ENCODE assay signal across 10 mouse cellular contexts in genomic region chrX:75046921-75047635, GRCm38 (mm10). TPM values are rescaled to one million over a fixed set of nuclear protein-coding genes. Genes with fewer than 3 reads are reported as not detected.
DNase-seq lines count a peak whose midpoint lies in the region; ATAC-seq and TF ChIP-seq lines count a peak whose summit lies in the region.
"Had no signal": no experiment of that assay in that cellular context is flagged by ENCODE, and none has a peak within 500 bp of the region (broad histone marks: within the 10 kb centered on the region; RNA-seq: fewer than 3 reads in every experiment).

No protein-coding gene starts in this region.

- TF ChIP-seq EP300 in stomach, postnatal 0 days (optimal IDR thresholded peaks at IDR 0.05), result no peak

- H3K9me3 ChIP-seq in stomach, postnatal 0 days (ENCODE audit: control insufficient read depth, low read length), result no peaks in the 10 kb centered on the region
- H3K9me3 ChIP-seq: neural tube, embryonic 12.5 days had no signal

- no peak overlapping the region for H3K27ac ChIP-seq in stomach, postnatal 0 days (replicated peaks)
- H3K27ac ChIP-seq: neural tube, embryonic 12.5 days had no signal

- H3K9ac ChIP-seq in stomach, postnatal 0 days (ENCODE audit: low read length), result no peak overlapping the region
- H3K9ac ChIP-seq: neural tube, embryonic 12.5 days had no signal

- TF ChIP-seq CTCF in stomach, postnatal 0 days (IDR thresholded peaks at IDR 0.05; ENCODE audit: low read depth), result no peak

- H3K4me2 ChIP-seq in stomach, postnatal 0 days (replicated peaks; ENCODE audit: low read depth), result no peak overlapping the region
- H3K4me2 ChIP-seq: neural tube, embryonic 12.5 days had no signal

- WGBS in stomach, postnatal 0 days, result 30% methylated on average over 3 of the region's 3 CpGs

- peak; percentile 4 to 6 for DNase-seq in cerebellum, postnatal 14 days
- DNase-seq in cerebellum, adult 9-11 months, result no peak
- peak; percentile 4 for DNase-seq in right cerebral cortex, adult 18-20 months
- DNase-seq in right cerebral cortex, postnatal 14 days, result no peak
- peak; percentile 62 for DNase-seq in kidney, adult 9 months
- no peak for DNase-seq in stomach, postnatal 0 days (ENCODE audit: low spot score)
- DNase-seq in thymus, postnatal 36 days, result no peak

- H3K36me3 ChIP-seq in stomach, postnatal 0 days (ENCODE audit: control insufficient read depth, insufficient read depth, low read length), result no peaks in the 10 kb centered on the region
- H3K36me3 ChIP-seq: neural tube, embryonic 12.5 days had no signal

- H3K27me3 ChIP-seq in stomach, postnatal 0 days (ENCODE audit: control insufficient read depth, insufficient read depth, low read length), result no peaks in the 10 kb centered on the region
- H3K27me3 ChIP-seq: neural tube, embryonic 12.5 days had no signal

- H3K4me3 ChIP-seq in stomach, postnatal 0 days (ENCODE audit: low read depth, low read length), result peak overlapping the region; percentile 10; the same call in 1 of the 2 replicates
- H3K4me3 ChIP-seq: erythroblast, embryonic 14.5 days; neural tube, embryonic 12.5 days had no signal

- no peak for ATAC-seq in stomach, postnatal 0 days (ENCODE audit: low FRiP score, low TSS enrichment)
- no peak for ATAC-seq in inflammation-experienced regulatory T-cells, adult 6 months

- H3K4me1 ChIP-seq in stomach, postnatal 0 days (replicated peaks; ENCODE audit: control insufficient read depth, insufficient read depth), result no peaks in the 10 kb centered on the region
- H3K4me1 ChIP-seq: neural tube, embryonic 12.5 days had no signal

RNA-seq across cellular contexts. Expression of gene Gab3, which starts 38.2 kb away (rescaled TPM):
- 1.3 and 1.5 TPM in 2 replicates for polyA plus RNA-seq in stomach, postnatal 0 days (2015; fragmentation: Nextera tagmentation; extraction: Ambion mirVana)
- polyA plus RNA-seq in inflammation-experienced regulatory T-cells, adult 6 months (2017; shearing (Covaris generic)), result 10 to 100 TPM; 16.3 to 17.8 (median 16.4) TPM
- polyA plus RNA-seq: erythroblast, embryonic 14.5 days had no signal

RNA-seq across cellular contexts. Expression of gene Dkc1, which starts 48.6 kb away (rescaled TPM):
- polyA plus RNA-seq in stomach, postnatal 0 days (2015; fragmentation: Nextera tagmentation; extraction: Ambion mirVana), result 43.2 and 52.4 TPM in 2 replicates
- polyA plus RNA-seq in inflammation-experienced regulatory T-cells, adult 6 months (2017; shearing (Covaris generic)), result 100 to 1,000 TPM; 109 to 161 (median 124) TPM

Comparison
In these comparisons a context has a peak if more than half of its experiments do, and no peak if none do; other contexts are left out.
1. DNase-seq: peak in cerebellum, postnatal 14 days (2 of 2), right cerebral cortex, adult 18-20 months (single experiment) and kidney, adult 9 months (single experiment); none in cerebellum, adult 9-11 months (single experiment), right cerebral cortex, postnatal 14 days (single experiment), stomach, postnatal 0 days (single experiment) and thymus, postnatal 36 days (0 of 2).